Mouse (Mus musculus): Measurements from ENCODE around the gene Eif2b1. TPM values are rescaled to one million over a fixed set of nuclear protein-coding genes. Genes with fewer than 3 reads are reported as not detected.
A peak's percentile ranks its signal among the peaks of the same experiment; 100 is the strongest.

The Eif2b1 gene
- polyA plus RNA-seq, 1 experiment from 2014 or later: 73.1 TPM

DNA sequence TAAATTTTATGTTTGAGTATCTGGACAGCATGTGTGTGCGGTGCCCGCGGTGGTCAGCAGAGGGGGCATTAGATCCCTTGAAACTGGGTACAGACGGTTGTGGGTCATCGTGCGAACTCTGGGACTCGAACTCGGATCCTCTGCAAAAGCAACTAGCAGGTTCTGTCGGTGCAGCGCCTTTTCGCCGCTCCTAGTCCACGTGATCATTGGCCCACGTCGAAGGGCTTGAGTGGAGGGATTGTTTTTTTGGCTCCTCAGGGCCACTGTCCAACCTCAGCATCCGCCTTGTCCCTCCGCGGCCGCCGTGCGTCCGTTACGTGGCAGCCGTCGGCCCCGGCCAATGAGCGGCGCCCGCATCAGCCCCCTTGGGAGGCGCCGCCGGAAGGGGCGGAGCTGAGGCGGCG is 38.5 kb downstream of the Eif2b1 start, which contains the start of gene Tmed2:
Tmed2 (plus strand) TSS at position 313 of the 404 bp plus-strand sequence.
- H3K36me3 ChIP-seq (replicated peaks): peaks cover 24% of the 10 kb centered on the region

GRCm38 (mm10) chr5:124539905-124540304 is 39.0 kb downstream of the Eif2b1 start:
- WGBS: 75% methylated on average over 4 of the region's 4 CpGs
- peaks cover 19% of the 10 kb centered on the region for H3K4me1 ChIP-seq
- peak overlapping the region; percentile 66 for H3K4me3 ChIP-seq (replicated peaks)
- no peak overlapping the region for H3K27ac ChIP-seq
- no peak for ATAC-seq (ENCODE audit: low FRiP score)
- no peaks in the 10 kb centered on the region for H3K9me3 ChIP-seq
- peak overlapping the region; percentile 35 for H3K4me2 ChIP-seq
- peaks cover 10% of the 10 kb centered on the region; the same call in 1 of the 2 replicates for H3K27me3 ChIP-seq
- H3K9ac ChIP-seq: peak overlapping the region; percentile 25; the same call in 1 of the 2 replicates
- peaks cover 19% of the 10 kb centered on the region for H3K36me3 ChIP-seq (replicated peaks)

More for the DNA sequence above, 38.5 kb downstream of the Eif2b1 start, which contains the start of gene Tmed2:
- H3K9ac ChIP-seq: peak within 1 kb of the TSS; percentile 83
- H3K9me3 ChIP-seq: no peaks in the 10 kb centered on the region
- H3K27me3 ChIP-seq: peaks cover 10% of the 10 kb centered on the region; the same call in 1 of the 2 replicates
- H3K4me3 ChIP-seq (replicated peaks): peak within 1 kb of the TSS; percentile 66
- under 1% methylated on average over 35 of the region's 35 CpGs for WGBS
- H3K4me1 ChIP-seq: peaks cover 19% of the 10 kb centered on the region
- H3K4me2 ChIP-seq: peak within 1 kb of the TSS; percentile 75
- ATAC-seq (ENCODE audit: low FRiP score): peak; percentile 97
- peak within 1 kb of the TSS; percentile 78 for H3K27ac ChIP-seq

GRCm38 (mm10) chr5:124538813-124539792 is 39.8 kb downstream of the Eif2b1 start:
- Histone ChIP-seq H3K27ac (no peak overlapping the region), H3K4me2 (no peak overlapping the region), H3K27me3 (peaks cover 10% of the 10 kb centered on the region; the same call in 1 of the 2 replicates), H3K36me3 (replicated peaks) (peaks cover 11% of the 10 kb centered on the region), H3K4me3 (replicated peaks) (no peak overlapping the region), H3K9ac (no peak overlapping the region), H3K9me3 (no peaks in the 10 kb centered on the region), H3K4me1 (peaks cover 19% of the 10 kb centered on the region)
- 76% methylated on average over 16 of the region's 16 CpGs for WGBS
- no peak for ATAC-seq (ENCODE audit: low FRiP score)

GRCm38 (mm10) chr5:124536776-124537175 is 42.2 kb downstream of the Eif2b1 start:
- ATAC-seq (ENCODE audit: low FRiP score): no peak
- Histone ChIP-seq H3K27me3 (peaks cover 10% of the 10 kb centered on the region; the same call in 1 of the 2 replicates), H3K27ac (no peak overlapping the region), H3K4me2 (peak overlapping the region; percentile 41), H3K9ac (peak overlapping the region; percentile 12; the same call in 1 of the 2 replicates), H3K4me3 (replicated peaks) (peak overlapping the region; percentile 8; the same call in 1 of the 2 replicates), H3K9me3 (no peaks in the 10 kb centered on the region), H3K4me1 (peaks cover 14% of the 10 kb centered on the region), H3K36me3 (replicated peaks) (no peaks in the 10 kb centered on the region)
- WGBS: 6% methylated on average over 17 of the region's 17 CpGs

- 70% methylated on average over 5 of the region's 5 CpGs for WGBS
- no peaks in the 10 kb centered on the region for H3K36me3 ChIP-seq (replicated peaks)
Observed at GRCm38 (mm10) chr5:124535016-124535415, 43.9 kb downstream of the Eif2b1 start.

GRCm38 (mm10) chr5:124532451-124532850 is 46.5 kb downstream of the Eif2b1 start:
- no peaks in the 10 kb centered on the region for H3K36me3 ChIP-seq (replicated peaks)
- H3K9me3 ChIP-seq: no peaks in the 10 kb centered on the region
- H3K9ac ChIP-seq: 0 out of 2 replicates have a peak overlapping the region, but pooled peaks have one; percentile 13
- peaks cover 10% of the 10 kb centered on the region; the same call in 1 of the 2 replicates for H3K27me3 ChIP-seq
- 32% methylated on average over 7 of the region's 7 CpGs for WGBS
- no peak overlapping the region for H3K27ac ChIP-seq
- peaks cover 44% of the 10 kb centered on the region for H3K4me1 ChIP-seq
- no peak overlapping the region for H3K4me3 ChIP-seq (replicated peaks)
- H3K4me2 ChIP-seq: no peak overlapping the region
- ATAC-seq (ENCODE audit: low FRiP score): no peak

More at GRCm38 (mm10) chr5:124535016-124535415, 43.9 kb downstream of the Eif2b1 start:
- Histone ChIP-seq H3K9me3 (no peaks in the 10 kb centered on the region), H3K9ac (no peak overlapping the region), H3K27ac (no peak overlapping the region), H3K4me2 (no peak overlapping the region), H3K4me3 (replicated peaks) (no peak overlapping the region), H3K27me3 (peaks cover 10% of the 10 kb centered on the region; the same call in 1 of the 2 replicates), H3K4me1 (peaks cover 24% of the 10 kb centered on the region)
- no peak for ATAC-seq (ENCODE audit: low FRiP score)

GRCm38 (mm10) chr5:124531583-124531930 is 47.4 kb downstream of the Eif2b1 start:
- Histone ChIP-seq H3K4me3 (replicated peaks) (peak overlapping the region; percentile 82), H3K4me2 (peak overlapping the region; percentile 74), H3K9ac (peak overlapping the region; percentile 76), H3K27me3 (peaks cover 5% of the 10 kb centered on the region; the same call in 1 of the 2 replicates), H3K4me1 (peaks cover 39% of the 10 kb centered on the region), H3K36me3 (replicated peaks) (0 out of 2 replicates have a peak, but pooled peaks cover 3% of the 10 kb centered on the region), H3K9me3 (no peaks in the 10 kb centered on the region), H3K27ac (peak overlapping the region; percentile 82)
- WGBS: 9% methylated on average over 14 of the region's 14 CpGs
- ATAC-seq (ENCODE audit: low FRiP score): no peak

- Histone ChIP-seq H3K4me3 (replicated peaks) (peak within 1 kb of the TSS; percentile 82), H3K27me3 (peaks cover 3% of the 10 kb centered on the region; the same call in 1 of the 2 replicates), H3K36me3 (replicated peaks) (0 out of 2 replicates have a peak, but pooled peaks cover 3% of the 10 kb centered on the region), H3K4me2 (peak within 1 kb of the TSS; percentile 74), H3K9ac (peak within 1 kb of the TSS; percentile 76), H3K9me3 (no peaks in the 10 kb centered on the region), H3K4me1 (peaks cover 38% of the 10 kb centered on the region), H3K27ac (peak within 1 kb of the TSS; percentile 82)
- WGBS: under 1% methylated on average over 86 of the region's 96 CpGs
- ATAC-seq (ENCODE audit: low FRiP score): peak; percentile 96
Observed at GRCm38 (mm10) chr5:124530655-124531582, 48.0 kb downstream of the Eif2b1 start, which contains the start of gene Rilpl1. Rilpl1 (minus strand) TSS chr5:124531391.

GRCm38 (mm10) chr5:124529697-124530096 is 49.2 kb downstream of the Eif2b1 start:
- Histone ChIP-seq H3K9me3 (no peaks in the 10 kb centered on the region), H3K36me3 (replicated peaks) (0 out of 2 replicates have a peak, but pooled peaks cover 3% of the 10 kb centered on the region), H3K4me1 (peaks cover 38% of the 10 kb centered on the region), H3K9ac (peak overlapping the region; percentile 76; the same call in 1 of the 2 replicates), H3K27me3 (no peaks in the 10 kb centered on the region), H3K4me3 (replicated peaks) (peak overlapping the region; percentile 82), H3K27ac (peak overlapping the region; percentile 56; the same call in 1 of the 2 replicates), H3K4me2 (peak overlapping the region; percentile 74)
- ATAC-seq (ENCODE audit: low FRiP score): no peak
- WGBS: 71% methylated on average over 8 of the region's 8 CpGs

- Histone ChIP-seq H3K4me3 (replicated peaks) (peak overlapping the region; percentile 82), H3K9ac (peak overlapping the region; percentile 47; the same call in 1 of the 2 replicates), H3K27ac (peak overlapping the region; percentile 56), H3K27me3 (no peaks in the 10 kb centered on the region), H3K36me3 (replicated peaks) (0 out of 2 replicates have a peak, but pooled peaks cover 3% of the 10 kb centered on the region), H3K4me1 (peaks cover 38% of the 10 kb centered on the region), H3K9me3 (no peaks in the 10 kb centered on the region), H3K4me2 (peak overlapping the region; percentile 74)
- no peak for ATAC-seq (ENCODE audit: low FRiP score)
- WGBS: 42% methylated on average over 8 of the region's 8 CpGs
Observed at GRCm38 (mm10) chr5:124529191-124529651, 49.7 kb downstream of the Eif2b1 start.

- H3K27me3 ChIP-seq: no peaks in the 10 kb centered on the region
- 45% methylated on average over 9 of the region's 9 CpGs for WGBS
- 0 out of 2 replicates have a peak, but pooled peaks cover 4% of the 10 kb centered on the region for H3K36me3 ChIP-seq (replicated peaks)
- H3K9ac ChIP-seq: peak overlapping the region; percentile 47
- H3K4me2 ChIP-seq: peak overlapping the region; percentile 74
- peak overlapping the region; percentile 56; the same call in 1 of the 2 replicates for H3K27ac ChIP-seq
- ATAC-seq (ENCODE audit: low FRiP score): no peak
- H3K4me1 ChIP-seq: peaks cover 38% of the 10 kb centered on the region
- peak overlapping the region; percentile 82 for H3K4me3 ChIP-seq (replicated peaks)
- no peaks in the 10 kb centered on the region for H3K9me3 ChIP-seq
Observed at GRCm38 (mm10) chr5:124528791-124529190, 50.1 kb downstream of the Eif2b1 start.
